Mouse (Mus musculus): ENCODE data around the gene Vamp8. TPM values are rescaled to one million over a fixed set of nuclear protein-coding genes. Genes with fewer than 3 reads are reported as not detected.
A peak's percentile ranks its signal among the peaks of the same experiment; 100 is the strongest.

Gene Vamp8
- polyA plus RNA-seq, 1 experiment from 2014 or later: 212 TPM

GRCm38 (mm10) chr6:72410518-72410917, 20.0 kb upstream of the Vamp8 start:
- 24% methylated on average over 7 of the region's 7 CpGs for WGBS (ENCODE audit: insufficient replicate concordance)
- no peaks in the 10 kb centered on the region for H3K27me3 ChIP-seq (ENCODE audit: control insufficient read depth, insufficient read depth, low read depth, low read length)
- ATAC-seq (ENCODE audit: low read depth): no peak
- peaks cover 14% of the 10 kb centered on the region for H3K4me1 ChIP-seq (ENCODE audit: control insufficient read depth, low read depth, low read length)
- H3K4me3 ChIP-seq (ENCODE audit: low read depth, low read length): no peak overlapping the region
- peak overlapping the region; percentile 14; the same call in 1 of the 2 replicates for H3K9ac ChIP-seq (ENCODE audit: low read depth, low read length)
- no peak overlapping the region for H3K4me2 ChIP-seq (ENCODE audit: low read depth, low read length)
- H3K9me3 ChIP-seq (replicated peaks; ENCODE audit: control insufficient read depth, low read length): no peaks in the 10 kb centered on the region
- H3K36me3 ChIP-seq (ENCODE audit: control insufficient read depth, insufficient read depth): no peaks in the 10 kb centered on the region
- no peak overlapping the region for H3K27ac ChIP-seq (ENCODE audit: low read length)

GRCm38 (mm10) chr6:72410003-72410402, 19.5 kb upstream of the Vamp8 start:
- H3K27ac ChIP-seq (ENCODE audit: low read length): no peak overlapping the region

GRCm38 (mm10) chr6:72409567-72409966, 19.1 kb upstream of the Vamp8 start:
- 11% methylated on average over 3 of the region's 3 CpGs for WGBS (ENCODE audit: insufficient replicate concordance)
- no peak for ATAC-seq (ENCODE audit: low read depth)
- H3K27ac ChIP-seq (ENCODE audit: low read length): no peak overlapping the region
- H3K4me2 ChIP-seq (ENCODE audit: low read depth, low read length): no peak overlapping the region
- H3K9ac ChIP-seq (ENCODE audit: low read depth, low read length): no peak overlapping the region
- peaks cover 9% of the 10 kb centered on the region for H3K4me1 ChIP-seq (ENCODE audit: control insufficient read depth, low read depth, low read length)
- H3K4me3 ChIP-seq (ENCODE audit: low read depth, low read length): no peak overlapping the region
- H3K36me3 ChIP-seq (ENCODE audit: control insufficient read depth, insufficient read depth): no peaks in the 10 kb centered on the region
- no peaks in the 10 kb centered on the region for H3K27me3 ChIP-seq (ENCODE audit: control insufficient read depth, insufficient read depth, low read depth, low read length)
- no peaks in the 10 kb centered on the region for H3K9me3 ChIP-seq (replicated peaks; ENCODE audit: control insufficient read depth, low read length)

More at GRCm38 (mm10) chr6:72410003-72410402, 19.5 kb upstream of the Vamp8 start:
- 16% methylated on average over 1 of the region's 1 CpGs for WGBS (ENCODE audit: insufficient replicate concordance)
- no peak overlapping the region for H3K4me3 ChIP-seq (ENCODE audit: low read depth, low read length)
- H3K9me3 ChIP-seq (replicated peaks; ENCODE audit: control insufficient read depth, low read length): no peaks in the 10 kb centered on the region
- H3K27me3 ChIP-seq (ENCODE audit: control insufficient read depth, insufficient read depth, low read depth, low read length): no peaks in the 10 kb centered on the region
- H3K36me3 ChIP-seq (ENCODE audit: control insufficient read depth, insufficient read depth): no peaks in the 10 kb centered on the region
- H3K9ac ChIP-seq (ENCODE audit: low read depth, low read length): no peak overlapping the region
- no peak overlapping the region for H3K4me2 ChIP-seq (ENCODE audit: low read depth, low read length)
- no peak for ATAC-seq (ENCODE audit: low read depth)
- peaks cover 12% of the 10 kb centered on the region for H3K4me1 ChIP-seq (ENCODE audit: control insufficient read depth, low read depth, low read length)

- under 1% methylated on average over 5 of the region's 5 CpGs for WGBS (ENCODE audit: insufficient replicate concordance)
- no peak overlapping the region for H3K4me3 ChIP-seq (ENCODE audit: low read depth, low read length)
- H3K36me3 ChIP-seq (ENCODE audit: control insufficient read depth, insufficient read depth): no peaks in the 10 kb centered on the region
- H3K27ac ChIP-seq (ENCODE audit: low read length): no peak overlapping the region
- H3K4me2 ChIP-seq (ENCODE audit: low read depth, low read length): no peak overlapping the region
- H3K9ac ChIP-seq (ENCODE audit: low read depth, low read length): no peak overlapping the region
- no peaks in the 10 kb centered on the region for H3K9me3 ChIP-seq (replicated peaks; ENCODE audit: control insufficient read depth, low read length)
- ATAC-seq (ENCODE audit: low read depth): peak; percentile 80
- H3K4me1 ChIP-seq (ENCODE audit: control insufficient read depth, low read depth, low read length): peaks cover 3% of the 10 kb centered on the region; the same call in 1 of the 2 replicates
- no peaks in the 10 kb centered on the region for H3K27me3 ChIP-seq (ENCODE audit: control insufficient read depth, insufficient read depth, low read depth, low read length)
Measured at GRCm38 (mm10) chr6:72407119-72407518, 16.6 kb upstream of the Vamp8 start.

DNA sequence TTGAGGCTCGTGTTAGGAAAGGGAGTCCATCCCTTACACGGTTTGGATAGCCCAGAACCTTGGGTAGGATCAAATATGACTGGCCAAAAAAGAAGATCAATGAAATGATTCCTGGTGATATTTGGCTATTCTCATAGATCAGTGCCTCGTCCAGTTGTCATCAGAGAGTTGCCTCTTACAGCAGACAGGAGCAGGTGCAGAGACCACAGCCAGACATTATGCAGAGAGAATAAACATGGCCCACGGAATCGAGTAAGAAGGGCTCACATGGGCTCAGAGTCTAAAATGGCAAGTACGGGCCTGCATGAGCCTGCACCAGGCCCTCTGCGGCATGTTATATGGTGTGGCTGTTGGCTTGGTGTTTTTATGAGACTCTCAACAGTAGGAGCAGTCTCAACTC, 14.9 kb upstream of the Vamp8 start:
- Histone ChIP-seq H3K9ac (ENCODE audit: low read depth, low read length) (no peak overlapping the region), H3K9me3 (replicated peaks; ENCODE audit: control insufficient read depth, low read length) (no peaks in the 10 kb centered on the region), H3K4me3 (ENCODE audit: low read depth, low read length) (no peak overlapping the region), H3K27ac (ENCODE audit: low read length) (no peak overlapping the region), H3K4me1 (ENCODE audit: control insufficient read depth, low read depth, low read length) (peaks cover 4% of the 10 kb centered on the region; the same call in 1 of the 2 replicates), H3K27me3 (ENCODE audit: control insufficient read depth, insufficient read depth, low read depth, low read length) (no peaks in the 10 kb centered on the region), H3K36me3 (ENCODE audit: control insufficient read depth, insufficient read depth) (no peaks in the 10 kb centered on the region), H3K4me2 (ENCODE audit: low read depth, low read length) (no peak overlapping the region)
- WGBS (ENCODE audit: insufficient replicate concordance): 70% methylated on average over 7 of the region's 7 CpGs
- ATAC-seq (ENCODE audit: low read depth): no peak

GRCm38 (mm10) chr6:72401875-72402274, 11.4 kb upstream of the Vamp8 start:
- Histone ChIP-seq H3K27ac (ENCODE audit: low read length) (no peak overlapping the region), H3K4me3 (ENCODE audit: low read depth, low read length) (no peak overlapping the region), H3K27me3 (ENCODE audit: control insufficient read depth, insufficient read depth, low read depth, low read length) (no peaks in the 10 kb centered on the region), H3K9me3 (replicated peaks; ENCODE audit: control insufficient read depth, low read length) (no peaks in the 10 kb centered on the region), H3K36me3 (ENCODE audit: control insufficient read depth, insufficient read depth) (no peaks in the 10 kb centered on the region), H3K4me2 (ENCODE audit: low read depth, low read length) (no peak overlapping the region), H3K9ac (ENCODE audit: low read depth, low read length) (no peak overlapping the region), H3K4me1 (ENCODE audit: control insufficient read depth, low read depth, low read length) (peaks cover 4% of the 10 kb centered on the region)
- WGBS (ENCODE audit: insufficient replicate concordance): 17% methylated on average over 7 of the region's 7 CpGs
- peak; percentile 30; the same call in 1 of the 2 replicates for ATAC-seq (ENCODE audit: low read depth)

DNA sequence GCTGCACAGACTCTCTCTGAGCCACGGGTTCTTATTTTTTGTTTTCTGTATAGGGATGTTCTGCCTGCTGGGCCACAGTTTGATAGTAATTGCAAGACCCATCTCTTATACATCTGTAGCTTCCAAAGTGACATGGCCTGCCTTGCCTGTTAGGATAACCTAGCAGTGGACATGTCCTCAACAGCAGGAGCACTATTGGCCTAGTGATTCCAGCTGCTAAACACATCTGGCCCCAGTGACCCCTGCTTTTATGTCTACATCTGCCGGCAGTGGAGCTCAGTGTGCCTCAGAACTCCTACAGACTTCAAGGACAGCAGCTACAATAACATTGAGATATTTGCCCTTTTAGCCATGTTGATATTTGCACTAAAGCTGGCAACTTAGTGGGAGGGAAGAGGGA, 9.5 kb upstream of the Vamp8 start:
- Histone ChIP-seq H3K9me3 (replicated peaks; ENCODE audit: control insufficient read depth, low read length) (no peaks in the 10 kb centered on the region), H3K27me3 (ENCODE audit: control insufficient read depth, insufficient read depth, low read depth, low read length) (no peaks in the 10 kb centered on the region), H3K9ac (ENCODE audit: low read depth, low read length) (no peak overlapping the region), H3K27ac (ENCODE audit: low read length) (no peak overlapping the region), H3K4me3 (ENCODE audit: low read depth, low read length) (no peak overlapping the region), H3K36me3 (ENCODE audit: control insufficient read depth, insufficient read depth) (no peaks in the 10 kb centered on the region), H3K4me2 (ENCODE audit: low read depth, low read length) (no peak overlapping the region), H3K4me1 (ENCODE audit: control insufficient read depth, low read depth, low read length) (peaks cover 4% of the 10 kb centered on the region)
- no peak for ATAC-seq (ENCODE audit: low read depth)
- 64% methylated on average over 2 of the region's 2 CpGs for WGBS (ENCODE audit: insufficient replicate concordance)

GRCm38 (mm10) chr6:72396837-72397251, 6.3 kb upstream of the Vamp8 start:
- H3K4me1 ChIP-seq (ENCODE audit: control insufficient read depth, low read depth, low read length): peaks cover 11% of the 10 kb centered on the region
- WGBS (ENCODE audit: insufficient replicate concordance): 65% methylated on average over 10 of the region's 10 CpGs
- no peak overlapping the region for H3K9ac ChIP-seq (ENCODE audit: low read depth, low read length)

DNA sequence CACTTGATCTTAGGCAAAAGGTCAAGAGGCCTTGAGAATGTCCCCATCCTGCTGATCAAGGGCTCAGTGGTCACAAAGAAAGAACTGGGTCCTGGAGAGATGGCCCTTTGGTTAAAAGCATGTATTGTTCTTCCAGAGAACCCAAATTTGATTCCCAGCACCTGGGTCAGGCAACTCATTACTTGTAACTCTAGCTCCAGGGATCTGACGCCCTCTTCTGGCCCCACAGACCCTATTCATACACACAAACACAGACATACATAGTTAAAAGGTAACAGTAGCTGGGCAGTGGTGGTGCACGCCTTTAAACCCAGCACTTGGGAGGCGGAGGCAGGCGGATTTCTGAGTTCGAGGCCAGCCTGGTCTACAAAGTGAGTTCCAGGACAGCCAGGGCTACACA, 1.8 kb upstream of the Vamp8 start:
- H3K4me3 ChIP-seq (ENCODE audit: low read depth, low read length): no peak overlapping the region
- peak overlapping the region; percentile 86 for H3K4me2 ChIP-seq (ENCODE audit: low read depth, low read length)
- no peaks in the 10 kb centered on the region for H3K27me3 ChIP-seq (ENCODE audit: control insufficient read depth, insufficient read depth, low read depth, low read length)
- WGBS (ENCODE audit: insufficient replicate concordance): 85% methylated on average over 5 of the region's 5 CpGs
- peaks cover 33% of the 10 kb centered on the region for H3K4me1 ChIP-seq (ENCODE audit: control insufficient read depth, low read depth, low read length)
- H3K36me3 ChIP-seq (ENCODE audit: control insufficient read depth, insufficient read depth): peaks cover 8% of the 10 kb centered on the region
- H3K27ac ChIP-seq (ENCODE audit: low read length): no peak overlapping the region
- no peak overlapping the region for H3K9ac ChIP-seq (ENCODE audit: low read depth, low read length)
- H3K9me3 ChIP-seq (replicated peaks; ENCODE audit: control insufficient read depth, low read length): no peaks in the 10 kb centered on the region
- no peak for ATAC-seq (ENCODE audit: low read depth)

More at GRCm38 (mm10) chr6:72396837-72397251, 6.3 kb upstream of the Vamp8 start:
- H3K9me3 ChIP-seq (replicated peaks; ENCODE audit: control insufficient read depth, low read length): no peaks in the 10 kb centered on the region
- no peak overlapping the region for H3K4me2 ChIP-seq (ENCODE audit: low read depth, low read length)
- no peaks in the 10 kb centered on the region for H3K27me3 ChIP-seq (ENCODE audit: control insufficient read depth, insufficient read depth, low read depth, low read length)
- H3K36me3 ChIP-seq (ENCODE audit: control insufficient read depth, insufficient read depth): no peaks in the 10 kb centered on the region; the same call in 1 of the 2 replicates
- peak overlapping the region; percentile 8 for H3K27ac ChIP-seq (ENCODE audit: low read length)
- H3K4me3 ChIP-seq (ENCODE audit: low read depth, low read length): no peak overlapping the region
- ATAC-seq (ENCODE audit: low read depth): peak; percentile 38; the same call in 1 of the 2 replicates
